Mouse (Mus musculus): Measurements from ENCODE around the gene Bik.

- TF ChIP-seq CTCF (IDR thresholded peaks at IDR 0.05; ENCODE audit: borderline replicate concordance, insufficient read depth, low read length): no peak
- TF ChIP-seq POLR2A (IDR thresholded peaks at IDR 0.05; ENCODE audit: low read depth, low read length): no peak
These were observed 3.6 kb downstream of the Bik start for GRCm38 (mm10) chr15:83530233-83530632.

All from embryonic fibroblast, embryonic 13.5 days (primary cell).